Mouse (Mus musculus) kidney, embryonic 14.5 days (tissue): Measurements from ENCODE around the gene Gm3435. TPM values are rescaled to one million over a fixed set of nuclear protein-coding genes. Genes with fewer than 3 reads are reported as not detected.
"Not testable (repeated sequence)": the region's sequence is repeated elsewhere in the genome, so short reads cannot be mapped to it uniquely, and the experiment has no call there.

Experiments used
- ATAC-seq: fragments of 200-750 bp; cut with Nextera tagmentation; 2 replicates; pipeline ENCODE4 v1.8.0; 2017; ENCODE audit warnings: moderate number of reproducible peaks, mild to moderate bottlenecking, moderate TSS enrichment, moderate library complexity; ENCODE audit not compliant: low FRiP score, low TSS enrichment
- H3K27ac ChIP-seq: fragments of 300-500 bp; sonication (generic); 2 replicates; pipeline ENCODE4 v1.5.1; 2014; ENCODE audit warnings: low read depth, mild to moderate bottlenecking, low read length, moderate library complexity, mixed read lengths
- H3K27me3 ChIP-seq: fragments of 300-500 bp; sonication (generic); 2 replicates; pipeline ENCODE4 v1.6.1; 2014; ENCODE audit warnings: mild to moderate bottlenecking, low read length; ENCODE audit not compliant: control insufficient read depth, insufficient read depth
- H3K36me3 ChIP-seq: fragments of 300-500 bp; sonication (generic); 2 replicates; pipeline ENCODE4 v1.6.1; 2014; ENCODE audit warnings: low read length, mixed read lengths; ENCODE audit not compliant: control insufficient read depth, insufficient read depth
- H3K4me1 ChIP-seq: fragments of 300-500 bp; sonication (generic); 2 replicates; pipeline ENCODE4 v1.6.1; 2014; ENCODE audit warnings: low read length, mixed read lengths; ENCODE audit not compliant: control insufficient read depth, insufficient read depth
- H3K4me2 ChIP-seq: fragments of 300-500 bp; sonication (generic); replicated peaks from 2 replicates; pipeline ENCODE4 v1.6.1; 2014; ENCODE audit warnings: low read depth, mild to moderate bottlenecking, low read length
- H3K4me3 ChIP-seq: fragments of 300-500 bp; sonication (generic); 2 replicates; pipeline ENCODE4 v1.5.1; 2014; ENCODE audit warnings: mild to moderate bottlenecking, low read length
- H3K9ac ChIP-seq: fragments of 300-500 bp; sonication (generic); 2 replicates; pipeline ENCODE4 v1.6.1; 2014; ENCODE audit warnings: low read depth, mild to moderate bottlenecking, low read length, moderate library complexity
- H3K9me3 ChIP-seq: fragments of 300-500 bp; sonication (generic); 2 replicates; pipeline ENCODE4 v1.6.1; 2016; ENCODE audit warnings: low read length; ENCODE audit not compliant: control insufficient read depth
- WGBS: fragments of 180-500 bp; shearing (Covaris S2); extraction: QIAGEN DNeasy Blood & Tissue Kit; methylation state at CpG from one replicate; pipeline ENCODE4 v1.1.7; 2014; 5-methylcytosine and 5-hydroxymethylcytosine counted together
- polyA plus RNA-seq: library from polyadenylated mRNA; unstranded; fragments of >200 nt; fragmentation: Nextera tagmentation; extraction: Ambion mirVana; gene quantifications from 2 replicates; pipeline ENCODE4 v1.2.1, GENCODE M21; 2014

The Gm3435 gene
- polyA plus RNA-seq, 1 experiment from 2014 or later: 8.2 TPM

GRCm38 (mm10) chr17:14992522-14993138 lies 17.3 kb upstream of the Gm3435 start:
- not testable (repeated sequence) for H3K27me3 ChIP-seq, H3K9ac ChIP-seq, H3K4me1 ChIP-seq, H3K9me3 ChIP-seq, H3K4me3 ChIP-seq, H3K36me3 ChIP-seq, H3K4me2 ChIP-seq, H3K27ac ChIP-seq
- WGBS: no CpG with 5 or more reads among the region's 98 CpGs
- ATAC-seq: peak; percentile 81

DNA sequence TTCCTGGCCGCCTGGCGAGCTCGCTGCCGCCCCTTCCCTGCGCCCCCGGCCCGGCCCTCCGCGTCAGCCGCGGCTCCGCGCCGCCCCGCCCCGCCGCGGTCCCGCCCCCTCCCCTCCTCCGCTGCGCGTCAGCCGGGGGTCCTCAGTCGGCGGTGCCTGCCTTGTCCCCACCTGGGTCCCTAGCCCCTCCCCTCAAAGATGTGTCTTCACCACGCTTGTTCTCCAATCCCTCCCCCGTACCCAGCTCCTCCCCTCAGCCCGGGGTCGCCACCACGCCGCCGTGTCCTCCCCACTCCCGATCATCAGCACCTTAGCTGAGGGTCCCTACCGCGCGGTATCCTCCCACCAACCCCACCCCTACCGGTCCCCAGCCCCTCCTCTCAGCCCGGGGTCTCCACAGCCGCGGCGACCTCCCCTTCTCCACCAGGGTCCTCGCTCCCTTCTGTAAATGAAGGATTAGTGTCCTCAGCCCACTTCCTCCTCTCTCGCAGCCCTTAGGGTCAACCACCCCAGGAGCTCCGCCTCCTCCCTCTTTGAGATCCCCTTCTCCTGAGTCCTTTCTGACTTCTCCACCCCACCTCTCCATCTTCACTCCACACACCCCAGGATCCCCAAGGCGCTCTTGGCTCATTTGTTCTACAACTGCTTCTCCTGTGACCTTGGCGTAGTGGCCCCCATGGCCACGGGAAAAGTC lies 16.7 kb upstream of the Gm3435 start:
- not testable (repeated sequence) for H3K9me3 ChIP-seq, H3K4me3 ChIP-seq, H3K9ac ChIP-seq, H3K4me2 ChIP-seq, H3K27ac ChIP-seq, H3K27me3 ChIP-seq, H3K4me1 ChIP-seq, H3K36me3 ChIP-seq
- WGBS: no CpG with 5 or more reads among the region's 47 CpGs
- ATAC-seq: peak; percentile 94

GRCm38 (mm10) chr17:14994140-14994539 lies 15.8 kb upstream of the Gm3435 start:
- no CpG with 5 or more reads among the region's 5 CpGs for WGBS
- H3K9me3 ChIP-seq, H3K27ac ChIP-seq, H3K36me3 ChIP-seq, H3K4me2 ChIP-seq, H3K9ac ChIP-seq, H3K4me3 ChIP-seq, H3K4me1 ChIP-seq, ATAC-seq, H3K27me3 ChIP-seq: not testable (repeated sequence)

GRCm38 (mm10) chr17:15000047-15000446 lies 9.9 kb upstream of the Gm3435 start:
- no CpG with 5 or more reads among the region's 4 CpGs for WGBS
- not testable (repeated sequence) for H3K9me3 ChIP-seq, H3K27ac ChIP-seq, H3K27me3 ChIP-seq, ATAC-seq, H3K4me2 ChIP-seq, H3K4me1 ChIP-seq, H3K9ac ChIP-seq, H3K4me3 ChIP-seq, H3K36me3 ChIP-seq

- not testable (repeated sequence) for H3K9ac ChIP-seq, H3K9me3 ChIP-seq, H3K27me3 ChIP-seq, H3K4me1 ChIP-seq, H3K4me3 ChIP-seq, H3K36me3 ChIP-seq, ATAC-seq, H3K27ac ChIP-seq, H3K4me2 ChIP-seq
- no CpG with 5 or more reads among the region's 3 CpGs for WGBS
Observed at GRCm38 (mm10) chr17:15009088-15009487, 888 bp upstream of the Gm3435 start.

- ATAC-seq, H3K9me3 ChIP-seq, H3K36me3 ChIP-seq, H3K9ac ChIP-seq, H3K4me2 ChIP-seq, H3K4me3 ChIP-seq, H3K4me1 ChIP-seq, H3K27ac ChIP-seq, H3K27me3 ChIP-seq: not testable (repeated sequence)
- WGBS: 90% methylated on average over 3 of the region's 3 CpGs
Observed at GRCm38 (mm10) chr17:15021503-15022220, 11.7 kb downstream of the Gm3435 start.

DNA sequence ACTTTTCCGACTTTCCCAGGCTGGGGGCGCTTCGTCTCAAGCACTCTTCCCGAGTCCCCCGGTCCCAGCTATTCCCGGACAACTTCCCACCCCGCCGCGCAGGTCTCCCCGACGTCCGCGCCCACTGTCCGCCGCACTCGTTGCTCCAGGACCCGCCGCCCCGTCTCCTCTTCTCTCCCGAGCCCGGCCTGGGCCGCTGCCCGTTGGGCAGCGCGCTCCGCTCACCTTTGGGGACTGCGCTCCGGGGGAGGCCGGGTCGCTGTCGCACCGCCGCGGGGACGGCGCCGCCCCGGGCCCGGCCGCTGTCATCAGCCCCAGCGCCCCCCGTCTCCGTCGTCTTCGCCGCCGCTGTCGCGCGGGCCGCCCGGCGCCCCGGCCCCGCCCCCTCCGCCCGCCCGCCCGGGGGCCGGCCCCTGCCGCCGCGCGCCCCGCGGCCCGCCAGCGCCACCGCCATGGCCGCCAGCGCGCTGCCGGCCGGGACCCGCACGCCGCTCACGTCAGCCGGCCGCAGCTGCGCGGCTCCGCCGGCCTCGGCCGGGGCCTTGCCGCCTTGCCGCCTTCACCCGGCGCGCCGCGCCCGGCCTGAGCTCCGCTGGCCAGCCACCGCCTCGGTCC lies 14.0 kb downstream of the Gm3435 start:
- not testable (repeated sequence) for H3K9ac ChIP-seq
- ATAC-seq: peak; percentile 84

DNA sequence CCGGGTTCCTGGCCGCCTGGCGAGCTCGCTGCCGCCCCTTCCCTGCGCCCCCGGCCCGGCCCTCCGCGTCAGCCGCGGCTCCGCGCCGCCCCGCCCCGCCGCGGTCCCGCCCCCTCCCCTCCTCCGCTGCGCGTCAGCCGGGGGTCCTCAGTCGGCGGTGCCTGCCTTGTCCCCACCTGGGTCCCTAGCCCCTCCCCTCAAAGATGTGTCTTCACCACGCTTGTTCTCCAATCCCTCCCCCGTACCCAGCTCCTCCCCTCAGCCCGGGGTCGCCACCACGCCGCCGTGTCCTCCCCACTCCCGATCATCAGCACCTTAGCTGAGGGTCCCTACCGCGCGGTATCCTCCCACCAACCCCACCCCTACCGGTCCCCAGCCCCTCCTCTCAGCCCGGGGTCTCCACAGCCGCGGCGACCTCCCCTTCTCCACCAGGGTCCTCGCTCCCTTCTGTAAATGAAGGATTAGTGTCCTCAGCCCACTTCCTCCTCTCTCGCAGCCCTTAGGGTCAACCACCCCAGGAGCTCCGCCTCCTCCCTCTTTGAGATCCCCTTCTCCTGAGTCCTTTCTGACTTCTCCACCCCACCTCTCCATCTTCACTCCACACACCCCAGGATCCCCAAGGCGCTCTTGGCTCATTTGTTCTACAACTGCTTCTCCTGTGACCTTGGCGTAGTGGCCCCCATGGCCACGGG lies 14.7 kb downstream of the Gm3435 start:
- not testable (repeated sequence) for H3K9ac ChIP-seq, H3K4me2 ChIP-seq, H3K4me1 ChIP-seq, H3K27me3 ChIP-seq, H3K4me3 ChIP-seq, H3K27ac ChIP-seq, H3K36me3 ChIP-seq, H3K9me3 ChIP-seq
- WGBS: no CpG with 5 or more reads among the region's 48 CpGs
- ATAC-seq: peak; percentile 93

More for the DNA sequence above, 14.0 kb downstream of the Gm3435 start:
- H3K9me3 ChIP-seq, H3K36me3 ChIP-seq, H3K27me3 ChIP-seq, H3K4me2 ChIP-seq, H3K4me3 ChIP-seq, H3K4me1 ChIP-seq, H3K27ac ChIP-seq: not testable (repeated sequence)
- WGBS: no CpG with 5 or more reads among the region's 97 CpGs
